Mouse (Mus musculus) liver, adult 2 months (tissue): ENCODE measurements at regions not wholly inside any gene's neighbourhood (a gene's known extent, or its start where the extent isn't known, plus 50 kb on each side); places are given as distances from the start of the nearest gene placed in this dataset.

Source experiments
- DNase-seq: peaks from one replicate; pipeline ENCODE4 v3.0.0-alpha.2; 2011; ENCODE audit warnings: low read depth, low spot score; ENCODE audit errors: extremely low read depth
- H3K27ac ChIP-seq: fragments of 200-500 bp; replicated peaks from 2 replicates; pipeline ENCODE4 v1.5.1; 2012; ENCODE audit warnings: low read depth, mild to moderate bottlenecking, control low read depth, inconsistent platforms, low read length; ENCODE audit not compliant: insufficient read depth
- H3K27me3 ChIP-seq: fragments of 200-500 bp; 2 replicates; pipeline ENCODE4 v1.6.1; 2012; ENCODE audit warnings: mild to moderate bottlenecking, moderate library complexity, low read length, inconsistent platforms; ENCODE audit not compliant: control insufficient read depth, insufficient read depth
- H3K36me3 ChIP-seq: fragments of 200-500 bp; 2 replicates; pipeline ENCODE4 v1.6.1; 2012; ENCODE audit warnings: low read length, inconsistent platforms; ENCODE audit not compliant: control insufficient read depth, insufficient read depth
- H3K4me1 ChIP-seq: fragments of 200-500 bp; 2 replicates; pipeline ENCODE4 v1.6.1; 2011; ENCODE audit warnings: low read length; ENCODE audit not compliant: control insufficient read depth, insufficient read depth
- H3K4me3 ChIP-seq: fragments of 200-500 bp; 2 replicates; pipeline ENCODE4 v1.5.1; 2011; ENCODE audit warnings: low read depth, mild to moderate bottlenecking, control low read depth, low read length, moderate library complexity; ENCODE audit not compliant: insufficient read depth
- H3K79me2 ChIP-seq: fragments of 200-500 bp; 2 replicates; pipeline ENCODE4 v1.6.1; 2012; ENCODE audit warnings: inconsistent platforms, mild to moderate bottlenecking, low read length, moderate library complexity; ENCODE audit not compliant: control insufficient read depth, insufficient read depth
- H3K9ac ChIP-seq: fragments of 200-500 bp; 2 replicates; pipeline ENCODE4 v1.6.1; 2012; ENCODE audit warnings: low read depth, mild to moderate bottlenecking, control low read depth, inconsistent platforms, low read length
- CTCF ChIP-seq: fragments of 200-500 bp; IDR thresholded peaks from 2 replicates; pipeline ENCODE4 v1.5.1; 2011; ENCODE audit warnings: low read depth, low read length, control low read depth
- POLR2A ChIP-seq: fragments of 200-500 bp; IDR thresholded peaks from 2 replicates; pipeline ENCODE4 v1.6.1; 2011; ENCODE audit warnings: low read length, control low read depth; ENCODE audit not compliant: insufficient read depth; ENCODE audit errors: extremely low read depth
- WGBS: fragments of 180-500 bp; shearing (Covaris S2); methylation state at CpG from one replicate; pipeline ENCODE4 v1.1.7; 2018; 5-methylcytosine and 5-hydroxymethylcytosine counted together

GRCm38 (mm10) chr17:61337094-61337493 lies 1544.0 kb downstream of the Efna5 start:
- Histone ChIP-seq H3K9ac (no peak overlapping the region), H3K27ac (no peak overlapping the region), H3K36me3 (no peaks in the 10 kb centered on the region), H3K4me1 (no peaks in the 10 kb centered on the region), H3K4me3 (no peak overlapping the region), H3K79me2 (no peaks in the 10 kb centered on the region), H3K27me3 (no peaks in the 10 kb centered on the region)
- DNase-seq = no peak
- WGBS = 73% methylated on average over 4 of the region's 4 CpGs
- no peak for TF ChIP-seq CTCF
- no peak for TF ChIP-seq POLR2A

GRCm38 (mm10) chr17:61325401-61325800 lies 1555.7 kb downstream of the Efna5 start:
- no peak overlapping the region for H3K4me3 ChIP-seq
- TF ChIP-seq POLR2A (no peak), CTCF (no peak)
- H3K36me3 ChIP-seq = no peaks in the 10 kb centered on the region
- H3K9ac ChIP-seq = no peak overlapping the region
- DNase-seq = no peak
- no peaks in the 10 kb centered on the region for H3K4me1 ChIP-seq
- H3K79me2 ChIP-seq = no peaks in the 10 kb centered on the region
- H3K27ac ChIP-seq = no peak overlapping the region
- no peaks in the 10 kb centered on the region for H3K27me3 ChIP-seq

- no peaks in the 10 kb centered on the region for H3K27me3 ChIP-seq
- no peak overlapping the region for H3K9ac ChIP-seq
- whole genome bisulfite sequencing = 49% methylated on average over 4 of the region's 4 CpGs
- H3K4me3 ChIP-seq = no peak overlapping the region
- TF ChIP-seq POLR2A (no peak), CTCF (no peak)
- H3K27ac ChIP-seq = no peak overlapping the region
- no peaks in the 10 kb centered on the region for H3K79me2 ChIP-seq
- H3K36me3 ChIP-seq = no peaks in the 10 kb centered on the region
- no peaks in the 10 kb centered on the region for H3K4me1 ChIP-seq
- DNase-seq = no peak
These were observed 1560.3 kb downstream of the Efna5 start for GRCm38 (mm10) chr17:61320865-61321264.

- TF ChIP-seq POLR2A = no peak
- no peak for TF ChIP-seq CTCF
- no peak overlapping the region for H3K9ac ChIP-seq
- H3K4me3 ChIP-seq = no peak overlapping the region
- no peak for DNase-seq
- H3K27ac ChIP-seq = no peak overlapping the region
- H3K36me3 ChIP-seq = no peaks in the 10 kb centered on the region
- no peaks in the 10 kb centered on the region for H3K27me3 ChIP-seq
- H3K4me1 ChIP-seq = no peaks in the 10 kb centered on the region
- no peaks in the 10 kb centered on the region for H3K79me2 ChIP-seq
- WGBS = 80% methylated on average over 2 of the region's 2 CpGs
These were observed 1567.7 kb downstream of the Efna5 start for GRCm38 (mm10) chr17:61313424-61313823.

GRCm38 (mm10) chr17:61311189-61311588 lies 1569.9 kb downstream of the Efna5 start:
- TF ChIP-seq POLR2A = no peak
- no peak for TF ChIP-seq CTCF

GRCm38 (mm10) chr17:61303611-61304010 lies 1577.5 kb downstream of the Efna5 start:
- Histone ChIP-seq H3K27ac (no peak overlapping the region), H3K4me1 (no peaks in the 10 kb centered on the region), H3K79me2 (no peaks in the 10 kb centered on the region), H3K9ac (no peak overlapping the region), H3K36me3 (no peaks in the 10 kb centered on the region), H3K27me3 (no peaks in the 10 kb centered on the region), H3K4me3 (no peak overlapping the region)
- TF ChIP-seq POLR2A (no peak), CTCF (no peak)
- DNase-seq = no peak
- 68% methylated on average over 1 of the region's 1 CpGs for WGBS

More at GRCm38 (mm10) chr17:61311189-61311588, 1569.9 kb downstream of the Efna5 start:
- Histone ChIP-seq H3K27ac (no peak overlapping the region), H3K4me3 (no peak overlapping the region), H3K9ac (no peak overlapping the region), H3K27me3 (no peaks in the 10 kb centered on the region), H3K4me1 (no peaks in the 10 kb centered on the region), H3K79me2 (no peaks in the 10 kb centered on the region), H3K36me3 (no peaks in the 10 kb centered on the region)
- 81% methylated on average over 4 of the region's 4 CpGs for WGBS
- no peak for DNase-seq
